Mouse (Mus musculus) forebrain, embryonic 11.5 days (tissue): Measurements from ENCODE around the gene Agps. TPM values are rescaled to one million over a fixed set of nuclear protein-coding genes. Genes with fewer than 3 reads are reported as not detected.

Experiments
- ATAC-seq: fragments of 200-750 bp; cut with Nextera tagmentation; replicated peaks from 2 replicates; pipeline ENCODE4 v1.8.0; 2017; ENCODE audit warnings: moderate TSS enrichment; ENCODE audit not compliant: low FRiP score
- DNase-seq: peaks from one replicate; pipeline ENCODE4 v3.0.0-alpha.2; 2017; ENCODE audit warnings: low spot score
- H3K27ac ChIP-seq: fragments of 300-500 bp; sonication (generic); 2 replicates; pipeline ENCODE4 v1.5.1; 2014; ENCODE audit warnings: low read depth, low read length
- H3K27me3 ChIP-seq: fragments of 300-500 bp; sonication (generic); 2 replicates; pipeline ENCODE4 v1.6.1; 2014; ENCODE audit warnings: mild to moderate bottlenecking, low read length, mixed read lengths; ENCODE audit not compliant: control insufficient read depth, insufficient read depth
- H3K36me3 ChIP-seq: fragments of 300-500 bp; sonication (generic); 2 replicates; pipeline ENCODE4 v1.6.1; 2014; ENCODE audit warnings: mild to moderate bottlenecking, low read length, moderate library complexity, mixed read lengths; ENCODE audit not compliant: control insufficient read depth, insufficient read depth
- H3K4me1 ChIP-seq: fragments of 300-500 bp; sonication (generic); replicated peaks from 2 replicates; pipeline ENCODE4 v1.6.1; 2014; ENCODE audit warnings: low read length, mixed read lengths; ENCODE audit not compliant: control insufficient read depth, insufficient read depth
- H3K4me2 ChIP-seq: fragments of 300-500 bp; sonication (generic); 2 replicates; pipeline ENCODE4 v1.6.1; 2014; ENCODE audit warnings: low read depth, mild to moderate bottlenecking, low read length, moderate library complexity, mixed read lengths; ENCODE audit not compliant: severe bottlenecking
- H3K4me3 ChIP-seq: fragments of 300-500 bp; sonication (generic); 2 replicates; pipeline ENCODE4 v1.5.1; 2014; ENCODE audit warnings: low read depth, low read length
- H3K9ac ChIP-seq: fragments of 300-500 bp; sonication (generic); 2 replicates; pipeline ENCODE4 v1.6.1; 2014; ENCODE audit warnings: low read length
- H3K9me3 ChIP-seq: fragments of 300-500 bp; sonication (generic); 2 replicates; pipeline ENCODE4 v1.6.1; 2016; ENCODE audit warnings: low read length, mixed read lengths; ENCODE audit not compliant: control insufficient read depth
- WGBS: fragments of 180-500 bp; shearing (Covaris S2); extraction: QIAGEN DNeasy Blood & Tissue Kit; methylation state at CpG from one replicate; pipeline ENCODE4 v1.1.7; 2014; 5-methylcytosine and 5-hydroxymethylcytosine counted together
- polyA plus RNA-seq: library from polyadenylated mRNA; unstranded; fragments of >200 nt; fragmentation: Nextera tagmentation; extraction: Ambion mirVana; gene quantifications from 2 replicates; pipeline ENCODE4 v1.2.1, GENCODE M21; 2014

Gene Agps
- polyA plus RNA-seq, 1 experiment from 2014 or later, result 46.7 TPM

DNA sequence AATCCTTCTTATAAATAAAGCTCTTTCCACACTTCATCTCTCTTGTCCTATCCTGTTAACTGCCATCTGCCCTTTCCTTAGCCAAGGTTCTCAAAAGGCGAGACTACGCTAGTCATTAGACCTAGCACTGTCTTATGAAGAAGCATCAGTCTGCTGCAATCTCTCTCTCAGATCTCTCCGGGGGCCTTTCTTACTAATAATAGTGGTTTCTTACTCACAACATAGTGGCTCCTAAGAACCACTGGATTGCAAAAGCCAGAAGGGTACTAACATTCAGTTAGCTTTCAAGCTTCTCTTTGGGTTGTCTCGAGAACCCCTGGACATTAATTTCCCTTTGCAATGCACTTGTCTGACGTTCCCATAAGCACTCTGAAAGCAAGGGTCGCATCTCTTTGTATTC, 26.2 kb upstream of the Agps start:
- Histone ChIP-seq H3K9me3 (no peaks in the 10 kb centered on the region), H3K36me3 (no peaks in the 10 kb centered on the region), H3K9ac (no peak overlapping the region), H3K27ac (no peak overlapping the region), H3K4me3 (no peak overlapping the region), H3K4me1 (no peaks in the 10 kb centered on the region), H3K27me3 (no peaks in the 10 kb centered on the region), H3K4me2 (no peak overlapping the region)
- no peak for DNase-seq
- ATAC-seq, result no peak
- 92% methylated on average over 6 of the region's 6 CpGs for WGBS

DNA sequence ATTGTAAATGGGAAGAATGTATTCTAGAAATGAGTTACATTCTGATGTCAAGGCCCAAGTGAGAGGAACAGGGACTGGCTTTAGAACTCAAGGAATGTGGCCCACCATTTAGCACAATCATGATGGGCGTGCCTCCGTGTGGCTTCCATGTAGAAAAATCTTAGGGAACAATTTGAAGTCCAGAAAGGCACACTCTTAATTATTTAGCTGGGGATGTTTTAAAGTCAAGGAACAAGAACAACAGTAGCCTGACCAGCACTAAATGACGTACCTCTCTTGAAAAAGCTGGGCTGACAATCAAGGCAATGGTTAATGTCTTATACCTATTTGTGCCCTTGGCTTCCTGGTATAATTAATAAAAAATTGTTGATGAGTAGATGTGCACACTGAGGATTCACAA, 25.1 kb upstream of the Agps start:
- H3K27ac ChIP-seq, result no peak overlapping the region
- WGBS, result 94% methylated on average over 3 of the region's 3 CpGs
- no peaks in the 10 kb centered on the region for H3K36me3 ChIP-seq
- H3K4me3 ChIP-seq, result no peak overlapping the region
- no peak overlapping the region for H3K4me2 ChIP-seq
- H3K4me1 ChIP-seq, result no peaks in the 10 kb centered on the region
- DNase-seq (no peak), ATAC-seq (no peak)
- H3K9me3 ChIP-seq, result no peaks in the 10 kb centered on the region
- no peak overlapping the region for H3K9ac ChIP-seq
- H3K27me3 ChIP-seq, result no peaks in the 10 kb centered on the region

DNA sequence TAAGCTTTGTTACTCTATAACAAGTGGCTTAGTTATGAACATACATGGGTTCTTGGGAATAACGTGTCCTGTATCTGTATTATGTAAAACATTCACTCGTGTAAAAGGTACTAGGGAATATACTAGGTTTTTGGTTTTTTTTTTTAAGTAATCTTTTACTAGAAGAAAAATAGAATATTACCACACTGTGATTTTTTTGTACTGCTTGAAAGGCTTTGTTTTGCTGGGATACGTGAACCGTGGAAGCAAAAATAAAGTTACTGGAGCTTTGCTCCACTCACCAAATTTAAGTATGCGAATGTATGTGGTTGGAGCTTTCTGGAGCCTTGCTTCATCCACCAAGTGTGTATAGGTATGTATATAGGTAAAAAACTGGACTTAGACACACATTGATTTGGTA, 24.5 kb upstream of the Agps start:
- Histone ChIP-seq H3K4me2 (no peak overlapping the region), H3K27ac (no peak overlapping the region), H3K36me3 (no peaks in the 10 kb centered on the region), H3K9ac (no peak overlapping the region), H3K4me1 (no peaks in the 10 kb centered on the region), H3K9me3 (no peaks in the 10 kb centered on the region), H3K4me3 (no peak overlapping the region), H3K27me3 (no peaks in the 10 kb centered on the region)
- 96% methylated on average over 5 of the region's 5 CpGs for WGBS
- no peak for DNase-seq
- no peak for ATAC-seq

DNA sequence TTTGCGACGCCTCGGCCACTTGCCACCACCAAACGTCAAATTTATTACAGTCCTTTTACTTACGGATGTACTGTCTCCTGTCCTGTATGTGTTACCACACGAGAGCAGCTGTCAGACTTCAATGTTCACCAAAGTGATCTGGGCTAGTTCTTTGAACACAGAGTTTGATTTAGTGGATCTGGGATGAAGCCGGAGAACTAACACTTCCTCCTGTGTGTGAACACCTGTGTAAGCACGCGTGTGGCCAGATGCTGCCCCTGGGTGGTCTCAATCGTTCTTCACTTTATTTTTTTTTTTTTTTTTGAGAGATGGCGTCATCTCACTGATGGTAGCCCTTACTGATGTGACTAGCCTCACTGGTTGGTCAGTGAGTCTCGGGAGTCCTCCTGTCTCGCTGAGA, 17.1 kb upstream of the Agps start:
- Histone ChIP-seq H3K4me1 (no peaks in the 10 kb centered on the region), H3K4me2 (no peak overlapping the region), H3K27ac (no peak overlapping the region), H3K9ac (no peak overlapping the region), H3K36me3 (no peaks in the 10 kb centered on the region), H3K27me3 (no peaks in the 10 kb centered on the region), H3K9me3 (no peaks in the 10 kb centered on the region), H3K4me3 (no peak overlapping the region)
- 84% methylated on average over 13 of the region's 13 CpGs for WGBS
- DNase-seq (no peak), ATAC-seq (no peak)

- H3K4me1 ChIP-seq, result no peaks in the 10 kb centered on the region
- H3K4me2 ChIP-seq, result no peak overlapping the region
- no peaks in the 10 kb centered on the region for H3K27me3 ChIP-seq
- no peak overlapping the region for H3K9ac ChIP-seq
- H3K9me3 ChIP-seq, result no peaks in the 10 kb centered on the region
- ATAC-seq (no peak), DNase-seq (no peak)
- H3K27ac ChIP-seq, result no peak overlapping the region
- no peak overlapping the region for H3K4me3 ChIP-seq
- WGBS, result 82% methylated on average over 8 of the region's 8 CpGs
- no peaks in the 10 kb centered on the region for H3K36me3 ChIP-seq
These were observed 16.5 kb upstream of the Agps start for GRCm38 (mm10) chr2:75815521-75815920.

- H3K36me3 ChIP-seq, result no peaks in the 10 kb centered on the region
- no peaks in the 10 kb centered on the region for H3K9me3 ChIP-seq
- no peak overlapping the region for H3K27ac ChIP-seq
- no peak overlapping the region for H3K4me3 ChIP-seq
- no peak overlapping the region for H3K9ac ChIP-seq
- no peaks in the 10 kb centered on the region for H3K27me3 ChIP-seq
- DNase-seq, result no peak
- 85% methylated on average over 6 of the region's 6 CpGs for WGBS
- no peak for ATAC-seq
- H3K4me1 ChIP-seq, result no peaks in the 10 kb centered on the region
- no peak overlapping the region for H3K4me2 ChIP-seq
These were observed 15.3 kb upstream of the Agps start for GRCm38 (mm10) chr2:75816673-75817072.

GRCm38 (mm10) chr2:75818719-75819118, 13.3 kb upstream of the Agps start:
- Histone ChIP-seq H3K4me3 (no peak overlapping the region), H3K9ac (no peak overlapping the region), H3K9me3 (no peaks in the 10 kb centered on the region), H3K27ac (no peak overlapping the region), H3K4me2 (no peak overlapping the region), H3K27me3 (no peaks in the 10 kb centered on the region), H3K4me1 (no peaks in the 10 kb centered on the region), H3K36me3 (no peaks in the 10 kb centered on the region)
- ATAC-seq, result no peak
- DNase-seq, result no peak
- 90% methylated on average over 7 of the region's 7 CpGs for WGBS

GRCm38 (mm10) chr2:75819796-75820195, 12.2 kb upstream of the Agps start:
- 94% methylated on average over 3 of the region's 3 CpGs for WGBS

DNA sequence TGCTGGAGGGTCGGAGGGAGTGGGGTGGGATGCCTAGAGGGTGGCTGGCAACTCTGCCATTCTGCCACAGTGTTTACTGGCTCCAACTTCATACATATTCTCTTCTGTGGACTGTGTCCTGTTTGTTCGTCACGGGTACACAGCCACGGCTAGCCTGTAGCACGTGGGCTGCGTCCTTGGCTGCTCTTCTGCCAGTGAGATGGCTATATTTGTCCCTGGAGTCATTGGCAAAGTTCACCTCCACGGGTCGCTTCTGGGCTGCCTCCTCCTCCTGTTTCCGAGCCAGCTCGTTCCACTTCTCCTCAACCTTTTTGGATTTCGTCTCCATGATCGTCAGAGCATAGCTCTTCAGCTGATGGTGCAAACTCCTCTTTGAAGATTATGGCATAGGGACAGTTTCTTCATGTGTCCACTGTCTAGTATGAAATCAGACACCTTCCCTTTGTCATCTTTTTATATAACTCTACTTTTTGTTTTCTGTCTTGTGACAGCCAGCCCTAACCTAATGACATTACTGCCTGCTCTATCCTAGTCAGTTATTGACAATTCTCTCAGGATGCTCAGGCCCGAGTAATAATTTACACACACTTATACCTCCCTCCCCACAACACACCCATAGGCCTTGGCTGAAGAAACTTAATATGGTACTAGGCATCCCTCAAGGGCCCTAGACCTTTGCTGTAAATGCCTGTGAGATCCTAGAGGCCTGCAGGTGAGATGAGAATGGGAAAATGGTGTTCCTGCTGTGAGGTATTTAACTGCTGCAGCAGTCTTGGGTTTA, 9.8 kb upstream of the Agps start:
- Histone ChIP-seq H3K9ac (no peak overlapping the region), H3K4me2 (no peak overlapping the region), H3K36me3 (no peaks in the 10 kb centered on the region), H3K4me1 (no peaks in the 10 kb centered on the region), H3K27ac (no peak overlapping the region), H3K4me3 (no peak overlapping the region), H3K9me3 (no peaks in the 10 kb centered on the region), H3K27me3 (no peaks in the 10 kb centered on the region)
- ATAC-seq (no peak), DNase-seq (no peak)
- WGBS, result 92% methylated on average over 13 of the region's 13 CpGs

More at GRCm38 (mm10) chr2:75819796-75820195, 12.2 kb upstream of the Agps start:
- Histone ChIP-seq H3K36me3 (no peaks in the 10 kb centered on the region), H3K4me2 (no peak overlapping the region), H3K4me3 (no peak overlapping the region), H3K27ac (no peak overlapping the region), H3K27me3 (no peaks in the 10 kb centered on the region), H3K4me1 (no peaks in the 10 kb centered on the region), H3K9me3 (no peaks in the 10 kb centered on the region), H3K9ac (no peak overlapping the region)
- DNase-seq, result no peak
- no peak for ATAC-seq
